Mouse (Mus musculus): ENCODE data around the gene Nt5c3b.

The Nt5c3b gene

GRCm38 (mm10) chr11:100413541-100413940, 28.1 kb downstream of the Nt5c3b start:
- peaks cover 4% of the 10 kb centered on the region for H3K27me3 ChIP-seq (ENCODE audit: control insufficient read depth, insufficient read depth, low read length, poor library complexity, severe bottlenecking)
- no peak for DNase-seq (ENCODE audit: low read depth, low spot score)
- H3K36me3 ChIP-seq (ENCODE audit: control insufficient read depth, insufficient read depth, low read length, poor library complexity, severe bottlenecking) = no peaks in the 10 kb centered on the region

DNA sequence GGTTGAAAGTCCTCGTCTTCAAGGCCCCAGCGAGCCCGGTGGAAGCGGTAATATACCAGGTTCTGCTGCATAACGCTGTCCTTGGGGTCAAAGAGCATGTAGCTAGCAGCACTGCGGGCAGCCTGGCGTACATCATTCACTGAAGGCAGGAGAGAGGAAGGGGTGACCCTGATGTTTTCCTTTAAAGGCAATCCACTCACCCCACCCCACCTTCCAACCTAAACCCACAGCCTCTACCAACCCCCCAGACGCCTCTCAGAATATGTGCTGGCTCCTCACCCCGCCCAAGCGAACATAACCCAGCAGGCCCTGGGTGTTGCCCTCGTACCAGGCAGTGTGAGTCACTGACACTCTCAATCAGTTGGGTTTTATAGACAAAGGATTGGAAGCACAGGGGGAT, 29.9 kb downstream of the Nt5c3b start:
- Histone ChIP-seq H3K36me3 (ENCODE audit: control insufficient read depth, insufficient read depth, low read length, poor library complexity, severe bottlenecking) (no peaks in the 10 kb centered on the region), H3K27me3 (ENCODE audit: control insufficient read depth, insufficient read depth, low read length, poor library complexity, severe bottlenecking) (peaks cover 4% of the 10 kb centered on the region)
- DNase-seq (ENCODE audit: low read depth, low spot score) = no peak

- DNase-seq (ENCODE audit: low read depth, low spot score) = no peak
- no peaks in the 10 kb centered on the region; the same call in 1 of the 2 replicates for H3K27me3 ChIP-seq (ENCODE audit: control insufficient read depth, insufficient read depth, low read length, poor library complexity, severe bottlenecking)
- H3K36me3 ChIP-seq (ENCODE audit: control insufficient read depth, insufficient read depth, low read length, poor library complexity, severe bottlenecking) = no peaks in the 10 kb centered on the region
Observed at GRCm38 (mm10) chr11:100409686-100410085, 31.9 kb downstream of the Nt5c3b start.

- no peak for DNase-seq (ENCODE audit: low read depth, low spot score)
- Histone ChIP-seq H3K36me3 (ENCODE audit: control insufficient read depth, insufficient read depth, low read length, poor library complexity, severe bottlenecking) (no peaks in the 10 kb centered on the region), H3K27me3 (ENCODE audit: control insufficient read depth, insufficient read depth, low read length, poor library complexity, severe bottlenecking) (no peaks in the 10 kb centered on the region; the same call in 1 of the 2 replicates)
Observed at GRCm38 (mm10) chr11:100408835-100409462, 32.7 kb downstream of the Nt5c3b start.

- no peaks in the 10 kb centered on the region for H3K36me3 ChIP-seq (ENCODE audit: control insufficient read depth, insufficient read depth, low read length, poor library complexity, severe bottlenecking)
- peak; percentile 61 for DNase-seq (ENCODE audit: low read depth, low spot score)
- H3K27me3 ChIP-seq (ENCODE audit: control insufficient read depth, insufficient read depth, low read length, poor library complexity, severe bottlenecking) = no peaks in the 10 kb centered on the region; the same call in 1 of the 2 replicates
Observed at GRCm38 (mm10) chr11:100408076-100408834, 33.4 kb downstream of the Nt5c3b start.

DNA sequence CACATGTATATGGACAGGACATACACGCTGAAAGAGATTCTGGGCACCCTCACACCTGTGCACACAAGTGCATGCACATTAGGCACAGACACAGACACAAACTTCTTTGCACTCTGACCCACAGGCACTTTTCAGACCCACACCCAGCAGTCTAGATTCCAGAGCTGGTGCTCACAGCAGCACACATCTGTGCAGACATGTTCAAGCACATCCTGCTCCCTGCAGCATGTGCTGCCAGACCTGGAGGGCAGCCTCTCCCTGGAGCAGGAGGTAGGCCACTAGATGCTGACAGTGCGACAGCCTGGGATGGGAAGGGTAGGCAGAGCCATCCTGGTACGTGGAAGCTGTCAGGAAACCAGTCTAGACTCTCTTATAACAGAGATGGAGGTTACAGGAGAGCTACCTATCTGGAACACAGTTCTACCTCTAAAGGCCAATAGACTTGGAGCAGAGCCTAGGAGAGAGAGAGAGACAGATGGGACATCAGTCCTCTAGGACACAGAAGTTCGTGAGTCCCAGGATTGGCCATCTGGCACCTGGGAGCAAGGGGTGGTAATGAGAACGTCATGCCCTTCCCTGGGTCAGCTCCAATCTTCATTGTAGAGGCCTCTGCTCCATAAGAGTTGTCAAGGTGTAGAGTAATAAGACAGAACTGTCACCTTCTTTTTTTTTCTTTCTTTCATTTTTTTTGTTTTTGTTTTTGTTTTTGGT, 34.5 kb downstream of the Nt5c3b start:
- no peaks in the 10 kb centered on the region; the same call in 1 of the 2 replicates for H3K27me3 ChIP-seq (ENCODE audit: control insufficient read depth, insufficient read depth, low read length, poor library complexity, severe bottlenecking)
- DNase-seq (ENCODE audit: low read depth, low spot score) = no peak
- H3K36me3 ChIP-seq (ENCODE audit: control insufficient read depth, insufficient read depth, low read length, poor library complexity, severe bottlenecking) = no peaks in the 10 kb centered on the region

GRCm38 (mm10) chr11:100406273-100406672, 35.3 kb downstream of the Nt5c3b start:
- Histone ChIP-seq H3K36me3 (ENCODE audit: control insufficient read depth, insufficient read depth, low read length, poor library complexity, severe bottlenecking) (no peaks in the 10 kb centered on the region), H3K27me3 (ENCODE audit: control insufficient read depth, insufficient read depth, low read length, poor library complexity, severe bottlenecking) (no peaks in the 10 kb centered on the region)
- no peak for DNase-seq (ENCODE audit: low read depth, low spot score)

- Histone ChIP-seq H3K27me3 (ENCODE audit: control insufficient read depth, insufficient read depth, low read length, poor library complexity, severe bottlenecking) (no peaks in the 10 kb centered on the region), H3K36me3 (ENCODE audit: control insufficient read depth, insufficient read depth, low read length, poor library complexity, severe bottlenecking) (no peaks in the 10 kb centered on the region)
- DNase-seq (ENCODE audit: low read depth, low spot score) = no peak
Observed at GRCm38 (mm10) chr11:100404456-100405074, 37.0 kb downstream of the Nt5c3b start.

DNA sequence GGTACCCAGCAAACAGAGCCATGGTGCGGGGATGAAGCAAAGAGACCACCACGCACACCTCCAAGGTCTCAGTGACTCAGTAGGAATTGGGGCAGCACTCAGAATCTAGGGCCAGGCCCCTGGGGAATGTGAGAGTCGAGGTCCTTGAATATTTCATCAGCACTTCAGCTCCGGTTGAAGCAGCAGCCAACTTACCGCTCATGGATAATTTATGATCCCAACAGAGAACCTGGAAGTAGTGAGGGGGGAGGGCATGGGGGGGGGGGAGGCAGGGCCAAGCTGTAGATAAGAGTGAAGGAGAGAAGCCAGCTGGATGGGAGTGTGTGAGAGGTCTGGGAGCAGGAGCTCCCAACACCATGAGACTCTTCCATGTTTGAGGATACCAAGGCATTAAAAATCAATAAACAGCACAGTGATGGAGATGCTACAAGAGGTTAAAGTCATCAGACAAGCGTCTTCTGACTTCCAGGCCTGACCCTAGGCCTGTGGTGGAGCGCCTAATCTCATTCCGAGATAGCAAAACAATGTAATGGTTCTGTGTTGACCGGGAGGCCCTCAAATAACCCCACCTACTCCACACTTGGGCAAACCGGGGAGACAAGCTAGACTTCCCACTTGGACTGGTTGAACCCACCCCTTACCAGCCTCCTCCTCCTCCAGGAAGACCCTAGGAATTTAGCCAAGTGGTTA, 38.0 kb downstream of the Nt5c3b start:
- no peaks in the 10 kb centered on the region for H3K36me3 ChIP-seq (ENCODE audit: control insufficient read depth, insufficient read depth, low read length, poor library complexity, severe bottlenecking)
- DNase-seq (ENCODE audit: low read depth, low spot score) = no peak
- H3K27me3 ChIP-seq (ENCODE audit: control insufficient read depth, insufficient read depth, low read length, poor library complexity, severe bottlenecking) = no peaks in the 10 kb centered on the region

- DNase-seq (ENCODE audit: low read depth, low spot score) = no peak
- H3K36me3 ChIP-seq (ENCODE audit: control insufficient read depth, insufficient read depth, low read length, poor library complexity, severe bottlenecking) = no peaks in the 10 kb centered on the region
- H3K27me3 ChIP-seq (ENCODE audit: control insufficient read depth, insufficient read depth, low read length, poor library complexity, severe bottlenecking) = no peaks in the 10 kb centered on the region
Observed at GRCm38 (mm10) chr11:100402682-100403081, 38.9 kb downstream of the Nt5c3b start.

GRCm38 (mm10) chr11:100402240-100402639, 39.4 kb downstream of the Nt5c3b start:
- no peaks in the 10 kb centered on the region for H3K27me3 ChIP-seq (ENCODE audit: control insufficient read depth, insufficient read depth, low read length, poor library complexity, severe bottlenecking)
- no peak for DNase-seq (ENCODE audit: low read depth, low spot score)
- H3K36me3 ChIP-seq (ENCODE audit: control insufficient read depth, insufficient read depth, low read length, poor library complexity, severe bottlenecking) = no peaks in the 10 kb centered on the region

GRCm38 (mm10) chr11:100400842-100401241, 40.8 kb downstream of the Nt5c3b start:
- Histone ChIP-seq H3K27me3 (ENCODE audit: control insufficient read depth, insufficient read depth, low read length, poor library complexity, severe bottlenecking) (no peaks in the 10 kb centered on the region), H3K36me3 (ENCODE audit: control insufficient read depth, insufficient read depth, low read length, poor library complexity, severe bottlenecking) (no peaks in the 10 kb centered on the region)
- peak; percentile 33 for DNase-seq (ENCODE audit: low read depth, low spot score)

- no peak for DNase-seq (ENCODE audit: low read depth, low spot score)
- Histone ChIP-seq H3K27me3 (ENCODE audit: control insufficient read depth, insufficient read depth, low read length, poor library complexity, severe bottlenecking) (no peaks in the 10 kb centered on the region; the same call in 1 of the 2 replicates), H3K36me3 (ENCODE audit: control insufficient read depth, insufficient read depth, low read length, poor library complexity, severe bottlenecking) (no peaks in the 10 kb centered on the region)
Observed at GRCm38 (mm10) chr11:100399727-100400538, 41.7 kb downstream of the Nt5c3b start.
